Mouse (Mus musculus): Measurements from ENCODE around the gene Atp8a2. TPM values are rescaled to one million over a fixed set of nuclear protein-coding genes. Genes with fewer than 3 reads are reported as not detected.

Atp8a2 gene
- polyA plus RNA-seq, 1 experiment from 2014 or later, result 51.5 TPM

DNA sequence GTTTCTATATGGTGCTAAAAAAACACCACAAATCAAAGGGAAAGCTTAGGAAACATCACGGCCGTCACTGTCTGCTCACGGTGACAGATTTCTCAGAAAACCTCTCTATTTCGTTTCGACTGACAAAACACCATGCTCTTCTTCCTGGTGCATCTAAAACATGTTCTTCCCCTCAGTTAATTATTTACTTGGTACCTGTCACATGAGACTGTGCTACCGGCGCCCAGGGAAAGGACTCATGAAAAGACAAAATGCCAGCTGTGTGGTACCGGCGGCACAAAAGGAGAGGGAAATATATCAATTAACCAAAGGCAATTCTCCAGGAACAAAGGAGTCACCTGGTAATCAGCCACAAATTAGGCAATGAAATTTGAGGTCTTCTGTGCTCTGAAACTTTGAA lies 62.3 kb downstream of the Atp8a2 start:
- Histone ChIP-seq H3K4me2 (ENCODE audit: low read depth, low read length) (no peak overlapping the region), H3K36me3 (ENCODE audit: control insufficient read depth, insufficient read depth, low read length) (no peaks in the 10 kb centered on the region), H3K27me3 (ENCODE audit: control insufficient read depth, insufficient read depth, low read length) (no peaks in the 10 kb centered on the region), H3K27ac (ENCODE audit: low read depth, low read length) (no peak overlapping the region), H3K9me3 (ENCODE audit: control insufficient read depth, low read length) (no peaks in the 10 kb centered on the region), H3K9ac (replicated peaks; ENCODE audit: low read depth, low read length) (no peak overlapping the region), H3K4me3 (ENCODE audit: low read depth, low read length) (no peak overlapping the region), H3K4me1 (ENCODE audit: control insufficient read depth, insufficient read depth, low read length) (no peaks in the 10 kb centered on the region)
- 48% methylated on average over 9 of the region's 9 CpGs for WGBS
- no peak for ATAC-seq (ENCODE audit: low read depth)

GRCm38 (mm10) chr14:60131196-60131876 lies 65.6 kb downstream of the Atp8a2 start:
- H3K27ac ChIP-seq (ENCODE audit: low read depth, low read length), result no peak overlapping the region
- H3K4me3 ChIP-seq (ENCODE audit: low read depth, low read length), result no peak overlapping the region
- H3K4me1 ChIP-seq (ENCODE audit: control insufficient read depth, insufficient read depth, low read length), result no peaks in the 10 kb centered on the region
- no peak overlapping the region for H3K9ac ChIP-seq (replicated peaks; ENCODE audit: low read depth, low read length)
- no peak overlapping the region for H3K4me2 ChIP-seq (ENCODE audit: low read depth, low read length)
- no peaks in the 10 kb centered on the region for H3K9me3 ChIP-seq (ENCODE audit: control insufficient read depth, low read length)
- 92% methylated on average over 9 of the region's 9 CpGs for WGBS
- H3K36me3 ChIP-seq (ENCODE audit: control insufficient read depth, insufficient read depth, low read length), result no peaks in the 10 kb centered on the region
- no peaks in the 10 kb centered on the region for H3K27me3 ChIP-seq (ENCODE audit: control insufficient read depth, insufficient read depth, low read length)
- no peak for ATAC-seq (ENCODE audit: low read depth)

- no peaks in the 10 kb centered on the region for H3K27me3 ChIP-seq (ENCODE audit: control insufficient read depth, insufficient read depth, low read length)
- H3K9ac ChIP-seq (replicated peaks; ENCODE audit: low read depth, low read length), result no peak overlapping the region
- H3K27ac ChIP-seq (ENCODE audit: low read depth, low read length), result no peak overlapping the region
- no peak for ATAC-seq (ENCODE audit: low read depth)
- no peaks in the 10 kb centered on the region for H3K4me1 ChIP-seq (ENCODE audit: control insufficient read depth, insufficient read depth, low read length)
- no peaks in the 10 kb centered on the region for H3K36me3 ChIP-seq (ENCODE audit: control insufficient read depth, insufficient read depth, low read length)
- no peaks in the 10 kb centered on the region for H3K9me3 ChIP-seq (ENCODE audit: control insufficient read depth, low read length)
- WGBS, result 89% methylated on average over 5 of the region's 5 CpGs
- H3K4me3 ChIP-seq (ENCODE audit: low read depth, low read length), result no peak overlapping the region
- H3K4me2 ChIP-seq (ENCODE audit: low read depth, low read length), result no peak overlapping the region
Measured at GRCm38 (mm10) chr14:60129564-60129963, 67.4 kb downstream of the Atp8a2 start.

- no peak overlapping the region for H3K4me3 ChIP-seq (ENCODE audit: low read depth, low read length)
- WGBS, result 71% methylated on average over 9 of the region's 9 CpGs
- H3K9ac ChIP-seq (replicated peaks; ENCODE audit: low read depth, low read length), result no peak overlapping the region
- H3K27ac ChIP-seq (ENCODE audit: low read depth, low read length), result no peak overlapping the region
- no peaks in the 10 kb centered on the region for H3K36me3 ChIP-seq (ENCODE audit: control insufficient read depth, insufficient read depth, low read length)
- no peak overlapping the region for H3K4me2 ChIP-seq (ENCODE audit: low read depth, low read length)
- no peaks in the 10 kb centered on the region for H3K9me3 ChIP-seq (ENCODE audit: control insufficient read depth, low read length)
- no peaks in the 10 kb centered on the region for H3K27me3 ChIP-seq (ENCODE audit: control insufficient read depth, insufficient read depth, low read length)
- H3K4me1 ChIP-seq (ENCODE audit: control insufficient read depth, insufficient read depth, low read length), result no peaks in the 10 kb centered on the region
- ATAC-seq (ENCODE audit: low read depth), result no peak
Measured at GRCm38 (mm10) chr14:60125202-60125601, 71.8 kb downstream of the Atp8a2 start.

DNA sequence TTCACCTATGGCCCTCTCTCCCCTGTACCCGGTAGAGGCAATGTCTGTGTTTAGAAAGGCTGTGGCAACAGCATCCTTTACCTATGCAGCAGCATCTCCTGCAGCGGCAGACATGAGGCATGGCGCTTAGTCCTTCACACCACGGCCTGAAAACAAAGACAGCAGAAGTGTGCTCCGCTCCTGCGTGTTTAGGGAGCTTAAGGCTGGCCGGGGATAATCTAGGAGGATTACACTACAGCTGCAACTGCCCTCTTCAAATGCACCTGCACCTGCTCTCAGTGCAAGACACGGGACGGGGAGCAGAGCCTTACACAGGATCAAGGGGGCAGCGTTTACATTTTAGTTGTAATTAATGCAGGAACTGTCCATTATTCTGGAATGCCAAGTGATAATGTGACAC lies 75.4 kb downstream of the Atp8a2 start:
- whole genome bisulfite sequencing, result 60% methylated on average over 10 of the region's 10 CpGs
- H3K4me1 ChIP-seq (ENCODE audit: control insufficient read depth, insufficient read depth, low read length), result no peaks in the 10 kb centered on the region
- no peak overlapping the region for H3K9ac ChIP-seq (replicated peaks; ENCODE audit: low read depth, low read length)
- H3K9me3 ChIP-seq (ENCODE audit: control insufficient read depth, low read length), result no peaks in the 10 kb centered on the region
- no peak for ATAC-seq (ENCODE audit: low read depth)
- H3K4me3 ChIP-seq (ENCODE audit: low read depth, low read length), result no peak overlapping the region
- H3K27ac ChIP-seq (ENCODE audit: low read depth, low read length), result no peak overlapping the region
- no peak overlapping the region for H3K4me2 ChIP-seq (ENCODE audit: low read depth, low read length)
- no peaks in the 10 kb centered on the region for H3K36me3 ChIP-seq (ENCODE audit: control insufficient read depth, insufficient read depth, low read length)
- no peaks in the 10 kb centered on the region for H3K27me3 ChIP-seq (ENCODE audit: control insufficient read depth, insufficient read depth, low read length)

DNA sequence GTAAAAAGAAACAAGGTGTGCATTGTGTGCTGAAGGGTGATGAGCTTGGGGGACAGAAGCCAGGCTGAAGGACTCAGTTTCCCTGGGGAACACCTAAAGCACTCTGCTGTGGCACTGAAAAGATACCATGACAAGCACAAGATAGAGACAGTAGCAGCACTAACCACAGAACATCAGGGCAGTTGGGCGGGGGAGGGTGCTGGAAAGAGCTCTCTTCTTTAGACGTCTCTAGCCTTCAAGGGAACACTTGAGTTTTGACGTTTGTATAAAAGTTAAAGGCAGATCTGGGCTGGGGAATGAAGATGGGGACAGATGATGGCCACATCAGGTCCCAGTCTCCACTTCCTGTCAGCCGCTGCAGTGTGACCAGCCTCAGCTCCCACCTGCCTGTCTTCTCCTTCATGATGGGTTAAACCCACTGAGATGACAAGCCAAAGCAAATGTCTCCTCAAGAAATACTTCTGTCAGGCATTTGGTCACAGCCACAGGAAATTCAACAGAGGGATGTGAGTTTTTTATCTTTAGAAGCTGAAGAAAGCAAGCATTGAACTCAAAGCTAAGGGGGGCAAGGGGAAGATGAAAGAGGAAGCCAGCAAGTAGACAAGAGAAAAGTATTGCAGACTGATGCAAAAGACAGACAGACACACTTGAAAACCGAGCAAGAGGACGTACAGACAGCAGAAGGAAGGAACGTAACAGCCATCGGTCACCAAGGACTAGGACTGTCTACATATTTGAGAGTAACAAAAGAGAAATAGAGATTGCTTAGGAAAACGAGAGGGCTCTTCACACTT lies 79.0 kb downstream of the Atp8a2 start:
- Histone ChIP-seq H3K4me2 (ENCODE audit: low read depth, low read length) (no peak overlapping the region), H3K9ac (replicated peaks; ENCODE audit: low read depth, low read length) (no peak overlapping the region), H3K4me3 (ENCODE audit: low read depth, low read length) (no peak overlapping the region), H3K27me3 (ENCODE audit: control insufficient read depth, insufficient read depth, low read length) (no peaks in the 10 kb centered on the region), H3K27ac (ENCODE audit: low read depth, low read length) (no peak overlapping the region), H3K36me3 (ENCODE audit: control insufficient read depth, insufficient read depth, low read length) (no peaks in the 10 kb centered on the region), H3K9me3 (ENCODE audit: control insufficient read depth, low read length) (no peaks in the 10 kb centered on the region), H3K4me1 (ENCODE audit: control insufficient read depth, insufficient read depth, low read length) (no peaks in the 10 kb centered on the region)
- WGBS, result 85% methylated on average over 9 of the region's 9 CpGs
- ATAC-seq (ENCODE audit: low read depth), result no peak

DNA sequence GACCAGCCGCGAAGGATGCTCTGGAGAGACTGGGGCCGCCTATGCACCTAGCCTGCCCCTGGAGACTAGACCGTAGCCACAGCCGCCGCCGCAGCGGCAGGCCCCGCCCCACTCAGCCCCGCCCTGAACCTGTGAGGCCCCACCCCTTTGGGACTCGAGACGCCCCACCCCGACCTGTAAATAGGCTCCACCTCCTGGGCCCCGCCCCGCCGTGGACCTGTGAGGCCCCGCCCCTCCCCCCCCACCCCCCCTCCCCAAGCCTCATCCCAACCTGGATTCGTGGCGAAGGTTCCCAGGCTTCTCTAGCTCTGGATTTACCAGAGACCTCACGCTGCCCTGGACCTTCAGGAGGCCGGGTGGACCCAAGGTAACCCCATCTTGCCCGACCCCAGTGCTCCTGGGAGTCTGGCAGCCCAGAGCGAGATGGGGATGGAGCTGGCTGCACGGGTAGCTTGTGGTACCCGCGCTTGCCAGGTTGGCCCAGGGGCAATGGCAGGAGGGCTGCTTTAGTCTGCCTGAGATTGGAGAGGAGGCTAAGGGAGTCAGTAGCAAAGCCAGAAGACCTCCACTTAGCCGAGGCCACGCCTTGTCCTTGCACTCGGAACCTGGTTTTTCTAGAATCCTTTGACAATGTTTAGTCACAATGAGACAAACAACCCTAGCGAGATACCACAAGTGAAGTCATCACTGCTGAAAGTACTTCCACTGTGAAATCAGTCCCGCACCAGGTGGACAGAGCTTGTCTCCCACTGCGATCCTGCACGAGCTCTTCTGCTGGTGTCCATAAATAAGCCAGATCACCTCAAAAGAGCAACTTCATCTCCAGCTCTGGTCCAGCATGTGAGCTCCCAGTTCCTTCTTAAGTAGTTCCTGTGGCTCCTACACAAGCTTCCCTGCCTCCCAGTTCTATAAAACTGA lies 109.9 kb downstream of the Atp8a2 start:
- H3K9ac ChIP-seq (replicated peaks; ENCODE audit: low read depth, low read length), result peak overlapping the region; percentile 56
- H3K27ac ChIP-seq (ENCODE audit: low read depth, low read length), result no peak overlapping the region; the same call in 1 of the 2 replicates
- peak overlapping the region; percentile 66 for H3K4me2 ChIP-seq (ENCODE audit: low read depth, low read length)
- no peaks in the 10 kb centered on the region for H3K9me3 ChIP-seq (ENCODE audit: control insufficient read depth, low read length)
- peak overlapping the region; percentile 42 for H3K4me3 ChIP-seq (ENCODE audit: low read depth, low read length)
- WGBS, result 17% methylated on average over 26 of the region's 33 CpGs
- ATAC-seq (ENCODE audit: low read depth), result peak; percentile 93
- H3K4me1 ChIP-seq (ENCODE audit: control insufficient read depth, insufficient read depth, low read length), result 0 out of 2 replicates have a peak, but pooled peaks cover 5% of the 10 kb centered on the region
- H3K36me3 ChIP-seq (ENCODE audit: control insufficient read depth, insufficient read depth, low read length), result no peaks in the 10 kb centered on the region
- no peaks in the 10 kb centered on the region for H3K27me3 ChIP-seq (ENCODE audit: control insufficient read depth, insufficient read depth, low read length)

DNA sequence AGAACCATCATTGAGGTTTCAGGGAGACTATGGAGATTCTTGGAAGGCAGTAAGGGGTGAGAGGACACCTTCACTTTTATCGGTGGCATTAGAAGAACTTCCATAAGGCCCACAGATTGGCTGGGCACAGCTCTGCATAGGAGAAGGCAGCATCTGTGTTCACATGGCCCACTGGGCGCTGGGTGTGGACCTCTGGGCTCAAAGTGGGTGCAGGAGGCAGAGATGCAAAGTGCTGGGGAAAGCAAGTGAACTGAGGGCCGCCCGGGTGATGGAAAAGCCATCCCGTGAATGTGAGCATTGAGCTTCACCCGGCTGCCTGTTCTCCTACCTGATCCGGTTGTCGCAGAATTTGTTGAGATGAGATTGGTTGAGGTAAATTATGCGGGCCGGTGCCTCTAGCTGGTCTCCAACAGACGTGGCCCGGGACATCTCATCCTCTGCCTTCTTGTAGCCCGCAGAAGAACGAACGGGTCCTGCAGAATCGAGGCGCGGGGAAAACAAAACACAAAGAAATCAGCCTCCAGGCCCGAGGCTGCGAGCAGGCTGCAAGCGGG lies 110.6 kb downstream of the Atp8a2 start:
- peak; percentile 68 for ATAC-seq (ENCODE audit: low read depth)
- Histone ChIP-seq H3K27ac (ENCODE audit: low read depth, low read length) (no peak overlapping the region; the same call in 1 of the 2 replicates), H3K4me1 (ENCODE audit: control insufficient read depth, insufficient read depth, low read length) (0 out of 2 replicates have a peak, but pooled peaks cover 5% of the 10 kb centered on the region), H3K36me3 (ENCODE audit: control insufficient read depth, insufficient read depth, low read length) (no peaks in the 10 kb centered on the region), H3K4me2 (ENCODE audit: low read depth, low read length) (peak overlapping the region; percentile 66), H3K9ac (replicated peaks; ENCODE audit: low read depth, low read length) (peak overlapping the region; percentile 56), H3K4me3 (ENCODE audit: low read depth, low read length) (peak overlapping the region; percentile 42), H3K9me3 (ENCODE audit: control insufficient read depth, low read length) (no peaks in the 10 kb centered on the region), H3K27me3 (ENCODE audit: control insufficient read depth, insufficient read depth, low read length) (no peaks in the 10 kb centered on the region)
- 2% methylated on average over 21 of the region's 21 CpGs for WGBS

Measured in neural tube, embryonic 14.5 days (tissue).